Mouse (Mus musculus): Measurements from ENCODE around the gene Obsl1. TPM values are rescaled to one million over a fixed set of nuclear protein-coding genes. Genes with fewer than 3 reads are reported as not detected.

The Obsl1 gene
- polyA plus RNA-seq, 1 experiment, result 20.7 TPM

- 79% methylated on average over 24 of the region's 24 CpGs for WGBS
- TF ChIP-seq POLR2A (IDR thresholded peaks at IDR 0.05; ENCODE audit: borderline replicate concordance, extremely low read depth, low read depth, low read length), result no peak
- TF ChIP-seq CTCF (IDR thresholded peaks at IDR 0.05; ENCODE audit: insufficient read depth, low read length), result no peak
- peaks cover 2% of the 10 kb centered on the region; the same call in 1 of the 2 replicates for H3K4me1 ChIP-seq (ENCODE audit: control insufficient read depth, insufficient read depth, low read length)
- no peak overlapping the region for H3K4me3 ChIP-seq (replicated peaks; ENCODE audit: extremely low read depth, low read depth, low read length)
- no peak for DNase-seq
Measured at GRCm38 (mm10) chr1:75492579-75493170, 13.6 kb downstream of the Obsl1 start.

- no peak for DNase-seq
- WGBS, result 92% methylated on average over 34 of the region's 34 CpGs
Measured at GRCm38 (mm10) chr1:75490785-75491551, 15.3 kb downstream of the Obsl1 start.

DNA sequence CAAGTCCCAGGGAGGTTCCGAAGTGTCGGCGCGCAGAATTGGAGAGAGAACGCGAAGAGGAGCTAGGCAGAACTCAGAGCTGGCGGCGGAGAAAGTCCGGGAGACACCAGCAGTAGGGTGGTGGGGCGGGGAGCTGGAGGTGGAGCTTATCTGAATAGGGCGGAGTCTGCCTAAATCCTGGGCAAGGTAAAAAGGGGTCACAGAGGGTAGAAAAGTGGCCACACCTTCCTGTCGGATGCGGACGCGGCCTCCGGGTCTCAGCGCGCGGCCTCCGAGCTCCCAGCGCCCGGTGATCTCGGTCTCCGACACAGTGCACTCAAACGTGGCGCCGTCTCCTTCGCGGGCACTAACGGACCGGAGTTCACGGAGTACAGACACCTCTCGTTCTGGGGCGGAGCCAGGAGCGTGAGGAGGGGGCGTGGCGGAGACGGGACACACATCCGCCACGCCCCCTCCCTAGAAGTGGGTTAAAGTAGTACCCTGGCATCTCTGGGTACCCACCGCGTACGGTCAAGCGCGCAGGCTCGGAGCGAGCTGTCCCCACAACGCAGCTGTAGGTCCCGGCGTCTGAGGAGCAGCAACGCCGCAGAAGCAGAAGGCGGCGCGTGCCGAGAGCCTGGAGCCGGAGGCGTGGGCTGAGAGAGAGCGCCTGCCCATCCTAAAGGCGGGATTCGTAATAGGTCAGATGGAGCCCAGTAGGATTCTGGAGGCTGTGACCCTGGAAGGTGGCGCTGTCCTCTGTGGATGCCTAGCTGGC, 18.7 kb downstream of the Obsl1 start:
- peak overlapping the region; percentile 55 for H3K4me3 ChIP-seq (replicated peaks; ENCODE audit: extremely low read depth, low read depth, low read length)
- H3K4me1 ChIP-seq (ENCODE audit: control insufficient read depth, insufficient read depth, low read length), result peaks cover 2% of the 10 kb centered on the region; the same call in 1 of the 2 replicates
- DNase-seq, result peak; percentile 81
- WGBS, result 5% methylated on average over 62 of the region's 62 CpGs
- no peak for TF ChIP-seq POLR2A (IDR thresholded peaks at IDR 0.05; ENCODE audit: borderline replicate concordance, extremely low read depth, low read depth, low read length)
- no peak for TF ChIP-seq CTCF (IDR thresholded peaks at IDR 0.05; ENCODE audit: insufficient read depth, low read length)

More at GRCm38 (mm10) chr1:75490785-75491551, 15.3 kb downstream of the Obsl1 start:
- TF ChIP-seq CTCF (IDR thresholded peaks at IDR 0.05; ENCODE audit: insufficient read depth, low read length) (no peak), POLR2A (IDR thresholded peaks at IDR 0.05; ENCODE audit: borderline replicate concordance, extremely low read depth, low read depth, low read length) (no peak)
- Histone ChIP-seq H3K4me1 (ENCODE audit: control insufficient read depth, insufficient read depth, low read length) (peaks cover 2% of the 10 kb centered on the region; the same call in 1 of the 2 replicates), H3K4me3 (replicated peaks; ENCODE audit: extremely low read depth, low read depth, low read length) (no peak overlapping the region)

- H3K4me3 ChIP-seq (replicated peaks; ENCODE audit: extremely low read depth, low read depth, low read length), result peak overlapping the region; percentile 55
- WGBS, result 18% methylated on average over 13 of the region's 13 CpGs
- no peak for DNase-seq
- TF ChIP-seq POLR2A (IDR thresholded peaks at IDR 0.05; ENCODE audit: borderline replicate concordance, extremely low read depth, low read depth, low read length), result no peak
- TF ChIP-seq CTCF (IDR thresholded peaks at IDR 0.05; ENCODE audit: insufficient read depth, low read length), result no peak
- H3K4me1 ChIP-seq (ENCODE audit: control insufficient read depth, insufficient read depth, low read length), result peaks cover 2% of the 10 kb centered on the region; the same call in 1 of the 2 replicates
Measured at GRCm38 (mm10) chr1:75487040-75487404, 19.2 kb downstream of the Obsl1 start.

DNA sequence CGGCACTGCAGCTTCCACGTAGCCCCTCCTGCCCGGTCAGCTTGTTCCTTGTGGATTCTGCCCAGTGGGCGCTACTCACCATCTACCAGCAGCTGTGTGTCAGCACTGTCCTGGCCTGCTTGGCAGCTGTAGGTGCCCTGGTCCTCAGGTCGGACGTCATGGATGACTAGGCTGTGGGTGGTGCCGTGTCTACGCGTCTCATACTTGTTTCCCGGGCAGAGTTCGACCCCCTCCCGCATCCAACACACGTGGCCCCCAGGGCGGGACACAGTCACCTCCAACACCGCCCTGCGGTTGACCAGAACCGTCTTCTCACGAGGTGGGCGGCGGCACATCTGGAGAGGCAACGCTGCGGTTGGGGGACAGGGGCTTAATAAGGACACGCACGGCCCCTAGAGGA, 19.7 kb downstream of the Obsl1 start:
- H3K4me1 ChIP-seq (ENCODE audit: control insufficient read depth, insufficient read depth, low read length), result peaks cover 2% of the 10 kb centered on the region; the same call in 1 of the 2 replicates
- WGBS, result 37% methylated on average over 24 of the region's 24 CpGs
- no peak for DNase-seq
- H3K4me3 ChIP-seq (replicated peaks; ENCODE audit: extremely low read depth, low read depth, low read length), result no peak overlapping the region
- TF ChIP-seq CTCF (IDR thresholded peaks at IDR 0.05; ENCODE audit: insufficient read depth, low read length), result no peak
- no peak for TF ChIP-seq POLR2A (IDR thresholded peaks at IDR 0.05; ENCODE audit: borderline replicate concordance, extremely low read depth, low read depth, low read length)

DNA sequence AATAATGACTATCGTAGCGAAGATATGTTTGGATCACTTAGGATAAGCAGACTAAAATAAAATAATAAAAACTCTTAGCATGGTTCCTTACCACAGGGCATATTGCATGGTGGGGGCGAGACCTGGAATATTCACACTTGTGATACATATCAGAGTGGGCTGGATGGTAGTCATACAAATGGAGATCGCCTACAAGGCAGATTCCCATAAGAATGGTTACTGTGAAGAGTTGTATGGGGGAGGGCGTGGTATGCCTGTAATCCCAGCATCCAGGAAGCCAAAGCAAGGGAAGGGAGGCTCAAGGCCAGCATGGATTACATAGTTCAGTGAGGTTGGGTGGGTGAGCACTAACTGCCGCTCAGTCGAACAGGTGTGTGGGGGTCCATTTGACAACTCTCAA, 25.5 kb downstream of the Obsl1 start:
- WGBS, result 82% methylated on average over 7 of the region's 7 CpGs
- DNase-seq, result no peak
- no peak for TF ChIP-seq CTCF (IDR thresholded peaks at IDR 0.05; ENCODE audit: insufficient read depth, low read length)
- TF ChIP-seq POLR2A (IDR thresholded peaks at IDR 0.05; ENCODE audit: borderline replicate concordance, extremely low read depth, low read depth, low read length), result no peak
- peaks cover 14% of the 10 kb centered on the region; the same call in 1 of the 2 replicates for H3K4me1 ChIP-seq (ENCODE audit: control insufficient read depth, insufficient read depth, low read length)
- H3K4me3 ChIP-seq (replicated peaks; ENCODE audit: extremely low read depth, low read depth, low read length), result no peak overlapping the region

- TF ChIP-seq CTCF (IDR thresholded peaks at IDR 0.05; ENCODE audit: insufficient read depth, low read length), result no peak
- TF ChIP-seq POLR2A (IDR thresholded peaks at IDR 0.05; ENCODE audit: borderline replicate concordance, extremely low read depth, low read depth, low read length), result no peak
- Histone ChIP-seq H3K4me3 (replicated peaks; ENCODE audit: extremely low read depth, low read depth, low read length) (no peak overlapping the region), H3K4me1 (ENCODE audit: control insufficient read depth, insufficient read depth, low read length) (peaks cover 14% of the 10 kb centered on the region; the same call in 1 of the 2 replicates)
- DNase-seq, result no peak
- WGBS, result 21% methylated on average over 13 of the region's 13 CpGs
Measured at GRCm38 (mm10) chr1:75480036-75480435, 26.2 kb downstream of the Obsl1 start.

- TF ChIP-seq POLR2A (IDR thresholded peaks at IDR 0.05; ENCODE audit: borderline replicate concordance, extremely low read depth, low read depth, low read length), result no peak
- H3K4me3 ChIP-seq (replicated peaks; ENCODE audit: extremely low read depth, low read depth, low read length), result peak overlapping the region; percentile 45
- DNase-seq, result no peak
- 2% methylated on average over 24 of the region's 24 CpGs for WGBS
- peaks cover 14% of the 10 kb centered on the region; the same call in 1 of the 2 replicates for H3K4me1 ChIP-seq (ENCODE audit: control insufficient read depth, insufficient read depth, low read length)
Measured at GRCm38 (mm10) chr1:75479635-75479989, 26.6 kb downstream of the Obsl1 start.

DNA sequence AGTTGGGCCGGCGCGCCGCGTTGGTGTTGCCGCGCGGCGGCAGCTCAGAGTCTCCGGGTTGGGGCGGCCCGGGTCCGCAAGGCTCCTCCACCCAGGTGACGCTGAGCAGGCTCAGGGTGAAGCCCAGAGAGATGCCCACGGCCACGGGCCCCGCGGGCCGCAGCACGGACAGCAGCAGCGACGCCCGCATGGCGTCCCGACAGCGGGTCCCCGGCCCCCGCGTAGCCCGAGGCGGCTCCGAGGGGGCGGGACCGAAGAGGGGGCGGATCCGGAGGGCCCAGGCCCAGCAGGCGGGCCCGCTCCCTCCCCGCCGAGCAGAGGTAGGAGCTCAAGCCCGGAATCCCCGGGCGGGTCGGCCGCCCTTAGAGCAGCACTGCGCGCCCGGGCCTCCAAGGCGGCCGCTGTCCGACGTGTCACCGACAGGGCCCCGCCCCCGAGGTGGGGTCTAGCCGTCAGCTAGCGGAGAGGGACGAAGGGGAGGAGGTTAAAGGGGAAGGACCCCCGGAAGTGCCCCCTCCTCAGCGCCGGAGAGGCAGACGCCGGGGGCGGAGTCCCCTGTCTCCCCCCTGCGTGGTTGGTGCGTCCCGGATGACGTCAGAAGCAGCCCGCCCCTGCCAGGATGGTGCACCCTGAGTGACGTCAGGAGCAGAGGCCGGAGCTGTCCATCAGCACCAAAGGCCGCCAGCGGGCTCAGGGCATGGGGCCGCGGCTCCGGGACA, 27.2 kb downstream of the Obsl1 start, which contains the start of the genes Chpf and Tmem198:
Gene Chpf, minus strand, starts transcription at position 392 of the 719 bp plus-strand sequence.
Gene Tmem198, plus strand, starts transcription at position 617 of the 719 bp plus-strand sequence.
- Histone ChIP-seq H3K4me1 (ENCODE audit: control insufficient read depth, insufficient read depth, low read length) (peaks cover 14% of the 10 kb centered on the region; the same call in 1 of the 2 replicates), H3K4me3 (replicated peaks; ENCODE audit: extremely low read depth, low read depth, low read length) (peak within 1 kb of the TSS; percentile 89)
- 0 out of 2 replicates have a peak, but pooled peaks have one; percentile 5 for TF ChIP-seq POLR2A (IDR thresholded peaks at IDR 0.05; ENCODE audit: borderline replicate concordance, extremely low read depth, low read depth, low read length)
- TF ChIP-seq CTCF (IDR thresholded peaks at IDR 0.05; ENCODE audit: insufficient read depth, low read length), result no peak
- peak; percentile 96 for DNase-seq
- under 1% methylated on average over 75 of the region's 76 CpGs for WGBS
